Mouse (Mus musculus) cerebellum, adult 2 months (tissue): ENCODE results near the gene Siah1b.

ENCODE experiments used
- CTCF ChIP-seq: fragments of 200-500 bp; IDR thresholded peaks from 2 replicates; pipeline ENCODE4 v1.5.1; 2011; ENCODE audit warnings: low read depth, mild to moderate bottlenecking, control low read depth, low read length, moderate library complexity, borderline replicate concordance; ENCODE audit not compliant: insufficient read depth
- POLR2A ChIP-seq: fragments of 200-500 bp; IDR thresholded peaks from 2 replicates; pipeline ENCODE4 v1.6.1; 2011; ENCODE audit warnings: low read length, control low read depth, borderline replicate concordance; ENCODE audit not compliant: insufficient read depth

DNA sequence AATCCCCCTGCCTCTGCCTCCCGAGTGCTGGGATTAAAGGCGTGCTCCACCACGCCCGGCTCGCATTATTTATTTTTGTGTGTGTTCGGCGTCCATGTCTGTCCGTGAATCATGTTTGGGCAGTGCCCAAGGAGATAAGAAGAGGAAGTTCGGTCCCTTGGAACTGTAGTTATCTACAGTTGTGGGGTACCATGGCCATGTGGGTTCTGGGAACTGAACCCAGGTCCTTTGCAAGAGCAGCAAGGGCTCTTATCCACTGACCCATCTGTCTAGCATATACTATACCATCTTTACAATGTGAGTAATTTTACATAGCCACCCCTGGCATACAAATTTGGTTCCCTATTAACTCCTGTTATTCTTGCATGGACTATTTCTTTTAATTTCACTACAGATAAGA, 5.7 kb upstream of the Siah1b start:
- TF ChIP-seq POLR2A, result no peak
- TF ChIP-seq CTCF, result no peak
